Mouse (Mus musculus) embryonic facial prominence, embryonic 12.5 days (tissue): ENCODE data around the gene Maml2. TPM values are rescaled to one million over a fixed set of nuclear protein-coding genes. Genes with fewer than 3 reads are reported as not detected.

ENCODE experiments used
- ATAC-seq: fragments of 200-750 bp; cut with Nextera tagmentation; 2 replicates; pipeline ENCODE4 v1.8.0; 2017; ENCODE audit not compliant: insufficient number of reproducible peaks, insufficient read depth, low FRiP score, low TSS enrichment
- H3K27ac ChIP-seq: fragments of 300-500 bp; sonication (generic); 2 replicates; pipeline ENCODE4 v1.5.1; 2016; ENCODE audit warnings: mild to moderate bottlenecking
- H3K27me3 ChIP-seq: fragments of 300-500 bp; sonication (generic); 2 replicates; pipeline ENCODE4 v1.6.1; 2016; ENCODE audit warnings: mild to moderate bottlenecking, moderate library complexity
- H3K36me3 ChIP-seq: fragments of 300-500 bp; sonication (generic); 2 replicates; pipeline ENCODE4 v1.6.1; 2016; ENCODE audit warnings: mild to moderate bottlenecking
- H3K4me1 ChIP-seq: fragments of 300-500 bp; sonication (generic); 2 replicates; pipeline ENCODE4 v1.6.1; 2016
- H3K4me2 ChIP-seq: fragments of 300-500 bp; sonication (generic); replicated peaks from 2 replicates; pipeline ENCODE4 v1.6.1; 2016; ENCODE audit warnings: mild to moderate bottlenecking, moderate library complexity
- H3K4me3 ChIP-seq: fragments of 300-500 bp; sonication (generic); 2 replicates; pipeline ENCODE4 v1.5.1; 2016; ENCODE audit warnings: mild to moderate bottlenecking
- H3K9ac ChIP-seq: fragments of 300-500 bp; sonication (generic); 2 replicates; pipeline ENCODE4 v1.6.1; 2016; ENCODE audit warnings: mild to moderate bottlenecking, moderate library complexity
- H3K9me3 ChIP-seq: fragments of 300-500 bp; sonication (generic); 2 replicates; pipeline ENCODE4 v1.6.1; 2016; ENCODE audit warnings: mild to moderate bottlenecking, moderate library complexity
- WGBS: fragments of 180-500 bp; shearing (Covaris S2); methylation state at CpG from one replicate; pipeline ENCODE4 v1.1.7; 2016; 5-methylcytosine and 5-hydroxymethylcytosine counted together
- microRNA-seq: library from miRNA; unstranded; fragments of <30 nt; microRNA quantifications from one replicate; pipeline ENCODE4, GENCODE M21; 2017
- polyA plus RNA-seq: library from polyadenylated mRNA; unstranded; fragments of >200 nt; fragmentation: Nextera tagmentation; extraction: Ambion mirVana; gene quantifications from 2 replicates; pipeline ENCODE4 v1.2.1, GENCODE M21; 2016

Maml2 gene
- polyA plus RNA-seq, 1 experiment from 2014 or later = 13.6 TPM

- no peak overlapping the region for H3K4me2 ChIP-seq
- no peak overlapping the region for H3K9ac ChIP-seq
- 21% methylated on average over 8 of the region's 8 CpGs for WGBS
- ATAC-seq = peak; percentile 47; the same call in 1 of the 2 replicates
- no peak overlapping the region for H3K4me3 ChIP-seq
- no peak overlapping the region for H3K27ac ChIP-seq
- no peaks in the 10 kb centered on the region for H3K27me3 ChIP-seq
- H3K9me3 ChIP-seq = no peaks in the 10 kb centered on the region
- no peaks in the 10 kb centered on the region for H3K36me3 ChIP-seq
- H3K4me1 ChIP-seq = no peaks in the 10 kb centered on the region
These were observed 418.8 kb downstream of the Maml2 start for GRCm38 (mm10) chr9:13716316-13717099.

- Histone ChIP-seq H3K9me3 (no peaks in the 10 kb centered on the region), H3K9ac (peak within 1 kb of the TSS; percentile 98), H3K4me2 (peak within 1 kb of the TSS; percentile 81), H3K36me3 (no peaks in the 10 kb centered on the region), H3K27ac (peak within 1 kb of the TSS; percentile 94), H3K4me1 (peaks cover 12% of the 10 kb centered on the region; the same call in 1 of the 2 replicates), H3K27me3 (no peaks in the 10 kb centered on the region), H3K4me3 (peak within 1 kb of the TSS; percentile 95)
- 45% methylated on average over 2 of the region's 2 CpGs for WGBS
- no peak for ATAC-seq
These were observed 450.6 kb downstream of the Maml2 start, which contains the start of gene Mtmr2 for GRCm38 (mm10) chr9:13748404-13748797. Gene Mtmr2, plus strand, starts transcription at chr9:13748410.

- H3K4me2 ChIP-seq = peak overlapping the region; percentile 81
- peaks cover 12% of the 10 kb centered on the region; the same call in 1 of the 2 replicates for H3K4me1 ChIP-seq
- under 1% methylated on average over 60 of the region's 60 CpGs for WGBS
- peak; percentile 98 for ATAC-seq
- 0 out of 2 replicates have a peak, but pooled peaks cover 5% of the 10 kb centered on the region for H3K9me3 ChIP-seq
- H3K27ac ChIP-seq = peak overlapping the region; percentile 94
- peak overlapping the region; percentile 98 for H3K9ac ChIP-seq
- H3K4me3 ChIP-seq = peak overlapping the region; percentile 95
- H3K27me3 ChIP-seq = no peaks in the 10 kb centered on the region
- no peaks in the 10 kb centered on the region for H3K36me3 ChIP-seq
These were observed 451.3 kb downstream of the Maml2 start for GRCm38 (mm10) chr9:13748798-13749674.

GRCm38 (mm10) chr9:13749675-13749998 is 451.9 kb downstream of the Maml2 start:
- ATAC-seq = no peak
- Histone ChIP-seq H3K27ac (peak overlapping the region; percentile 94; the same call in 1 of the 2 replicates), H3K4me1 (peaks cover 12% of the 10 kb centered on the region; the same call in 1 of the 2 replicates), H3K36me3 (no peaks in the 10 kb centered on the region), H3K27me3 (no peaks in the 10 kb centered on the region), H3K4me3 (peak overlapping the region; percentile 95), H3K9ac (peak overlapping the region; percentile 98), H3K4me2 (peak overlapping the region; percentile 81), H3K9me3 (0 out of 2 replicates have a peak, but pooled peaks cover 5% of the 10 kb centered on the region)
- 3% methylated on average over 7 of the region's 7 CpGs for WGBS

GRCm38 (mm10) chr9:13752543-13752942 is 454.8 kb downstream of the Maml2 start:
- Histone ChIP-seq H3K9ac (no peak overlapping the region), H3K4me3 (no peak overlapping the region), H3K4me1 (peaks cover 12% of the 10 kb centered on the region; the same call in 1 of the 2 replicates), H3K4me2 (no peak overlapping the region), H3K27ac (no peak overlapping the region), H3K9me3 (0 out of 2 replicates have a peak, but pooled peaks cover 5% of the 10 kb centered on the region), H3K36me3 (no peaks in the 10 kb centered on the region), H3K27me3 (no peaks in the 10 kb centered on the region)
- ATAC-seq = no peak
- 81% methylated on average over 4 of the region's 4 CpGs for WGBS

Small RNAs within 50 kb of the gene (microRNA-seq; reads per million reads assigned to microRNA genes)
- gene Gm22643 = not detected

Other genes with a start within 250 kb of the Maml2 start
- gene Jrkl, start 52.1 kb upstream of the Maml2 start, polyA plus RNA-seq = 11.9 and 13.9 TPM in 2 replicates
- 7.7 and 8.1 TPM in 2 replicates for gene Ccdc82, start 51.0 kb upstream of the Maml2 start, polyA plus RNA-seq
- not detected in 2 replicates for gene Gm17571, start 148.8 kb downstream of the Maml2 start, polyA plus RNA-seq